Mouse (Mus musculus) urinary bladder, postnatal 4 days (tissue): ENCODE results near the gene Mr1.
A peak's percentile ranks its signal among the peaks of the same experiment; 100 is the strongest.

Source experiments
- DNase-seq, 2 experiments: peaks; one replicate each; pipeline ENCODE4 v3.0.0; 2021 to 2022; ENCODE audit warnings: low spot score in 2 of 2

Gene Mr1

GRCm38 (mm10) chr1:155127429-155127934 lies 19.1 kb downstream of the Mr1 start:
- DNase-seq = no peak

- no peak for DNase-seq
These were observed 19.9 kb downstream of the Mr1 start for GRCm38 (mm10) chr1:155126716-155127115.

- DNase-seq = no peak
These were observed 22.2 kb downstream of the Mr1 start for GRCm38 (mm10) chr1:155124397-155124796.

GRCm38 (mm10) chr1:155121977-155122939 lies 24.4 kb downstream of the Mr1 start:
- DNase-seq = peak in 1 of 2 experiments; percentile 59

GRCm38 (mm10) chr1:155119719-155120118 lies 26.9 kb downstream of the Mr1 start:
- no peak for DNase-seq

GRCm38 (mm10) chr1:155113946-155114345 lies 32.7 kb downstream of the Mr1 start:
- DNase-seq = no peak

- no peak for DNase-seq
These were observed 33.7 kb downstream of the Mr1 start for GRCm38 (mm10) chr1:155112875-155113274.

GRCm38 (mm10) chr1:155112118-155112517 lies 34.5 kb downstream of the Mr1 start:
- no peak for DNase-seq

- no peak for DNase-seq
These were observed 35.1 kb downstream of the Mr1 start for GRCm38 (mm10) chr1:155111491-155111890.

GRCm38 (mm10) chr1:155109387-155110350 lies 36.9 kb downstream of the Mr1 start:
- no peak for DNase-seq

- DNase-seq = no peak
These were observed 38.2 kb downstream of the Mr1 start for GRCm38 (mm10) chr1:155108412-155108811.

GRCm38 (mm10) chr1:155107843-155108242 lies 38.8 kb downstream of the Mr1 start:
- DNase-seq = no peak

GRCm38 (mm10) chr1:155106310-155106709 lies 40.3 kb downstream of the Mr1 start:
- no peak for DNase-seq

GRCm38 (mm10) chr1:155103991-155104390 lies 42.6 kb downstream of the Mr1 start:
- DNase-seq = no peak

- no peak for DNase-seq
These were observed 44.0 kb downstream of the Mr1 start for GRCm38 (mm10) chr1:155102631-155103030.

- DNase-seq = peak; percentile 95 to 96
These were observed 47.2 kb downstream of the Mr1 start, which contains the start of gene Ier5 for GRCm38 (mm10) chr1:155099280-155099848. Ier5 (minus strand) TSS chr1:155099636.

- DNase-seq = peak; percentile 52 to 67
These were observed 47.9 kb downstream of the Mr1 start for GRCm38 (mm10) chr1:155098486-155099279.

GRCm38 (mm10) chr1:155097931-155098485 lies 48.6 kb downstream of the Mr1 start:
- peak in 1 of 2 experiments; percentile 40 for DNase-seq

- DNase-seq = no peak
These were observed 49.3 kb downstream of the Mr1 start for GRCm38 (mm10) chr1:155097354-155097753.

- no peak for DNase-seq
These were observed 49.9 kb downstream of the Mr1 start for GRCm38 (mm10) chr1:155096620-155097261.
